Mouse (Mus musculus): ENCODE measurements around the gene Phlda1. TPM values are rescaled to one million over a fixed set of nuclear protein-coding genes. Genes with fewer than 3 reads are reported as not detected.

Phlda1 gene
- polyA plus RNA-seq, 1 experiment from 2014 or later, result 25.3 TPM

DNA sequence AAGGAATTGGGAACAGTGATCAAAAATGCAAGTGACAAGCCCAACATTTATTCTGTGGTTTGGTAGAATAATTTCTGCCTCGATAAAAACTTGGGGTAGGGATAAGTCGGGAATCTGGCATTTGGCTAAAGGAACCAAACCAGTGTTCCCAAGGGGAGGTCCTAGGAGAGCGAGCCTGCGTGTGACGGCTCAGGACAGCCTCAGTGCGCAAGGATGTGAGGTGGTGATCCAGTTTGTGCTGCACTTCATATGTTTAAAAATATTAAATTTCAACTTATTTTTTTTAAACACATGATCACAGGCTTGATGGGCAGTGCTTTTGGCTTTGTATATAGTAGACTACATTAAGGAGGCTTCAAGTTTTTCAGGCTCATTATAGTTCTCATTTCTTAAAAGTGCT, 6.2 kb upstream of the Phlda1 start:
- Histone ChIP-seq H3K4me1 (replicated peaks; ENCODE audit: control insufficient read depth, insufficient read depth, low read length) (peaks cover 3% of the 10 kb centered on the region; the same call in 1 of the 2 replicates), H3K27me3 (replicated peaks; ENCODE audit: control insufficient read depth, insufficient read depth, low read length) (no peaks in the 10 kb centered on the region), H3K9ac (replicated peaks; ENCODE audit: low read depth, low read length) (no peak overlapping the region), H3K27ac (ENCODE audit: low read length) (no peak overlapping the region), H3K36me3 (ENCODE audit: control insufficient read depth, insufficient read depth) (peaks cover 11% of the 10 kb centered on the region; the same call in 1 of the 2 replicates), H3K4me2 (ENCODE audit: low read length) (no peak overlapping the region), H3K4me3 (replicated peaks; ENCODE audit: low read length) (no peak overlapping the region), H3K9me3 (ENCODE audit: control insufficient read depth, low read length) (no peaks in the 10 kb centered on the region)
- no peak for ATAC-seq
- WGBS, result 70% methylated on average over 6 of the region's 6 CpGs

DNA sequence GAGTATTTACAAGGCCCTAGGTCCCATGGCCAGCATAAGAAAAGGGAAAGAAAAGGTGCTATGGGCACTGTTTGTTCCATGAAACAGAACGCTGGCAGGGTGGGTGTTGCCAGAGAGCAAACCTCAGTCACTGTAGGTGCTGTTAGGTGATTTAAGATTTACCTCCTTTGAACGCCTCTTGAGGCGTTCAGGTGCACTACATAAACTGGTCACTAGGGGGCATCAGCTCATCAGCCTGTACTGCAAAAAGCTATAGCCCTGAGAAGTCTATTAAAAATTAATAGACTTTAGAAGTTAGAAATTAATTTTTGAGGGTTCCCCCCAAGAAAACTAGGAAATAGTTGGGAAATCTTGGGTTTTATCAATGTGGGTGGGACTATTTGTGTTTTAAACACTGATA, 3.0 kb upstream of the Phlda1 start:
- Histone ChIP-seq H3K9ac (replicated peaks; ENCODE audit: low read depth, low read length) (no peak overlapping the region), H3K4me3 (replicated peaks; ENCODE audit: low read length) (no peak overlapping the region), H3K9me3 (ENCODE audit: control insufficient read depth, low read length) (no peaks in the 10 kb centered on the region), H3K27me3 (replicated peaks; ENCODE audit: control insufficient read depth, insufficient read depth, low read length) (no peaks in the 10 kb centered on the region), H3K27ac (ENCODE audit: low read length) (no peak overlapping the region), H3K4me2 (ENCODE audit: low read length) (no peak overlapping the region), H3K4me1 (replicated peaks; ENCODE audit: control insufficient read depth, insufficient read depth, low read length) (peaks cover 18% of the 10 kb centered on the region), H3K36me3 (ENCODE audit: control insufficient read depth, insufficient read depth) (0 out of 2 replicates have a peak, but pooled peaks cover 3% of the 10 kb centered on the region)
- WGBS, result 2% methylated on average over 3 of the region's 3 CpGs
- no peak for ATAC-seq

DNA sequence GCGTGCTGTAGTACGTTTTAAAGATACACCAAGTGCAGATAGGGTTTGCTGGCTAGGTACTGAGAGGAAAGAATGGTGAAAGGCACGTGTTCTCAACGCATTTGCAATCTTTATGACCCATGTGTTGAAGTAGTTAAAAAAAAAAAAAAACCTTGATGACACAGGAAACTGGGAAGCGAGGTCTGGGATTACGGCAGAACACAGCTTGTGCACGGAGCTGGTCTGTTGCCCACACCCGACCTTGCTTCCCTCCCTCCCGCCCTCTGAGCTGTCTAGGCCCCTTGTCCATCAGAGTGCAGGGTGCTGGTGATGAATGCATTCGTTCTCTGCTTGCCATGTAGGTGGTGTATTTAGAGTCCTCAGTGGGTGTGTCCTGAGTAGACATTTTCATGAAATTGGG, 2.4 kb upstream of the Phlda1 start:
- no peaks in the 10 kb centered on the region for H3K36me3 ChIP-seq (ENCODE audit: control insufficient read depth, insufficient read depth)
- 55% methylated on average over 10 of the region's 10 CpGs for WGBS

DNA sequence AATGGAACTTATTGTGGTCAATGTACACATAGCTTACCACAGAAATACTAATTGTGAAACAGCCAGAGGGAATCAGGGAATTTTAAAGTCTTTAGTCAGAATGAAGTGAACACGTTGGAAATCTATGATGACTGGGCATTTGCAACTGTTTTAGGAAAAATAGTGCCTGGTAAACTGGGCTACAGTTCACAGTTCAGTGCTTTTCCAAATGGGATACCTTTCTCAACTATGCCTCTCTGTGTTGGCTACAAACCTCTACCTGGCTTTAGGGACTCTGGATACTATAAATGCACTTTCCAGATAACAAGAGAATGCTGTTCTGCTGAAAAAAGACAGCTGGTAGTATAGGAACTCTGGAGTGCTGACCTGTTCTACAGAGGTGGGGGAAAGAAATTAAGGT, 1.5 kb upstream of the Phlda1 start:
- Histone ChIP-seq H3K4me2 (ENCODE audit: low read length) (no peak overlapping the region), H3K4me1 (replicated peaks; ENCODE audit: control insufficient read depth, insufficient read depth, low read length) (peaks cover 27% of the 10 kb centered on the region), H3K9ac (replicated peaks; ENCODE audit: low read depth, low read length) (no peak overlapping the region), H3K4me3 (replicated peaks; ENCODE audit: low read length) (no peak overlapping the region), H3K9me3 (ENCODE audit: control insufficient read depth, low read length) (no peaks in the 10 kb centered on the region), H3K27ac (ENCODE audit: low read length) (no peak overlapping the region), H3K27me3 (replicated peaks; ENCODE audit: control insufficient read depth, insufficient read depth, low read length) (no peaks in the 10 kb centered on the region), H3K36me3 (ENCODE audit: control insufficient read depth, insufficient read depth) (no peaks in the 10 kb centered on the region)
- no peak for ATAC-seq
- 71% methylated on average over 1 of the region's 1 CpGs for WGBS

More for the DNA sequence above, 2.4 kb upstream of the Phlda1 start:
- no peak for ATAC-seq
- H3K9me3 ChIP-seq (ENCODE audit: control insufficient read depth, low read length), result no peaks in the 10 kb centered on the region
- H3K27me3 ChIP-seq (replicated peaks; ENCODE audit: control insufficient read depth, insufficient read depth, low read length), result no peaks in the 10 kb centered on the region
- no peak overlapping the region for H3K9ac ChIP-seq (replicated peaks; ENCODE audit: low read depth, low read length)
- no peak overlapping the region for H3K4me3 ChIP-seq (replicated peaks; ENCODE audit: low read length)
- no peak overlapping the region for H3K4me2 ChIP-seq (ENCODE audit: low read length)
- H3K27ac ChIP-seq (ENCODE audit: low read length), result no peak overlapping the region
- peaks cover 20% of the 10 kb centered on the region for H3K4me1 ChIP-seq (replicated peaks; ENCODE audit: control insufficient read depth, insufficient read depth, low read length)

DNA sequence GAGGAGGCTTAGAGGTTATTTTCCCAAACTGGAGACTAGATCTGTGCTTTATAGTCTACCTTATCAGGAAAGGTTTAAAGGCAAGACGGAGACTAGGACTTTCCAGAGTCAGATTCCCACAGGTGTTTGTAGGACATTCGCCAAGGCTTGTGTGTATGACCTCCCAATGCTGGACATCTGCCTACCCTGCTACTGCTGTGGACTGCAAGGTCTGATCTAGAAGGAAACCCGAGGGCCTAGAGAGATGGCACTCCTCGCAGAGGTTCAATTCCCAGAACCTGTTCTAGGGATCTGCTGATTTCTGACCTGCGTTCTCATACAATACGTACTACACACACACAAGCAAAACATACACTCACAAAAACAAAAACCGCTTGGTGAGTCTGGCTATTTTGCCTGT, 680 bp upstream of the Phlda1 start:
- 55% methylated on average over 7 of the region's 7 CpGs for WGBS
- no peaks in the 10 kb centered on the region for H3K27me3 ChIP-seq (replicated peaks; ENCODE audit: control insufficient read depth, insufficient read depth, low read length)
- H3K4me2 ChIP-seq (ENCODE audit: low read length), result peak overlapping the region; percentile 96
- H3K4me3 ChIP-seq (replicated peaks; ENCODE audit: low read length), result no peak overlapping the region
- no peaks in the 10 kb centered on the region for H3K36me3 ChIP-seq (ENCODE audit: control insufficient read depth, insufficient read depth)
- no peak overlapping the region for H3K27ac ChIP-seq (ENCODE audit: low read length)
- H3K4me1 ChIP-seq (replicated peaks; ENCODE audit: control insufficient read depth, insufficient read depth, low read length), result peaks cover 28% of the 10 kb centered on the region
- no peaks in the 10 kb centered on the region for H3K9me3 ChIP-seq (ENCODE audit: control insufficient read depth, low read length)
- ATAC-seq, result no peak
- H3K9ac ChIP-seq (replicated peaks; ENCODE audit: low read depth, low read length), result peak overlapping the region; percentile 89

DNA sequence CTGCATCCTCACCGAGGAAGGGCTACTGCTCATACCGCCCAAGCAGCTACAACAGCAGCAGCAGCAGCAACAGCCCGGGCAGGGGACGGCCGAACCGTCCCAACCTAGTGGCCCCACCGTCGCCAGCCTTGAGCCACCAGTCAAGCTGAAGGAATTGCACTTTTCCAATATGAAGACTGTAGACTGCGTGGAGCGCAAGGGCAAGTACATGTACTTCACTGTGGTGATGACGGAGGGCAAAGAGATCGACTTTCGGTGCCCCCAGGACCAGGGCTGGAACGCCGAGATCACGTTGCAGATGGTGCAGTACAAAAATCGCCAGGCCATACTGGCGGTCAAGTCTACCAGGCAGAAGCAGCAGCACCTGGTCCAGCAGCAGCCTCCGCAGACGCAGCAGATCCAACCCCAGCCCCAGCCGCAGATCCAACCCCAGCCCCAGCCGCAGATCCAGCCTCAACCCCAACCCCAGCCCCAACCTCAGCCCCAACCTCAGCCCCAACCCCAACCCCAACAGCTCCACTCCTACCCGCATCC, 907 bp downstream of the Phlda1 start:
- 0% methylated on average over 23 of the region's 23 CpGs for WGBS
- Histone ChIP-seq H3K4me1 (replicated peaks; ENCODE audit: control insufficient read depth, insufficient read depth, low read length) (peaks cover 28% of the 10 kb centered on the region), H3K4me2 (ENCODE audit: low read length) (peak overlapping the region; percentile 96), H3K9ac (replicated peaks; ENCODE audit: low read depth, low read length) (peak overlapping the region; percentile 89), H3K27ac (ENCODE audit: low read length) (peak overlapping the region; percentile 92), H3K27me3 (replicated peaks; ENCODE audit: control insufficient read depth, insufficient read depth, low read length) (no peaks in the 10 kb centered on the region), H3K36me3 (ENCODE audit: control insufficient read depth, insufficient read depth) (no peaks in the 10 kb centered on the region), H3K4me3 (replicated peaks; ENCODE audit: low read length) (peak overlapping the region; percentile 85), H3K9me3 (ENCODE audit: control insufficient read depth, low read length) (no peaks in the 10 kb centered on the region)
- no peak for ATAC-seq

DNA sequence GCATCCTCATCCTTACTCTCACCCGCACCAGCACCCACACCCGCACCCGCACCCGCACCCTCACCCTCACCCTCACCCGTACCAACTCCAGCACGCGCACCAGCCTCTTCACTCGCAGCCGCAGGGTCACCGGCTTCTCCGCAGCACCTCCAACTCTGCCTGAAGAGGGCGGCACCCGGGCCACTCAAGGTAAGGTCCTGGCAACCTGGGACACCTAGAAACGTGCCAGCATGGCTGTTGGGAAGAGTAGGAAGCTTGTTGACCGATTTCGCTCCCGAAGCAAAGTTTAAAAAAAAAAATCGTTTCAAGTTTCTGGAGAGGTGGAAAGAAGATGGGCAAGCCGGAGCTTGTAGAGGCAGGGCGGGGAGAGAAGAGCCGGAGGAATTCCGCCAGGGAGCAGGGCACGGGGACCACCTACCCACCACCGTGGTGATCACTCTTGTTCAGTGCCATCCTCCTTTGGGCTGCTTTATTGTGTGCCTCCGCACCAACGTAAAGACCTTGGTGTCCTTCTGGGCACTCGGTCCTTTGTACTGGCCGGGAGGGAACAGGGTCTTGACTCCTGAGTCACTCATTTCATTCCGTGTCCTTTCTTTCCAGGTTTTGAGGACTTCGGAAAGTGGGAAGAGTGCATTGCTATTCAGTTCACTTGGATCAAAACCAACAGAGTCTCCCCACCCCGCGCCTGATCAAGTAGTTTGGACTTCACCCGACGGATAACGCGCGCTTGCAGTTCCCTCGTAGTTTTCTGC, 1.6 kb downstream of the Phlda1 start:
- peak; percentile 18 for ATAC-seq
- no peaks in the 10 kb centered on the region for H3K9me3 ChIP-seq (ENCODE audit: control insufficient read depth, low read length)
- WGBS, result under 1% methylated on average over 38 of the region's 38 CpGs

DNA sequence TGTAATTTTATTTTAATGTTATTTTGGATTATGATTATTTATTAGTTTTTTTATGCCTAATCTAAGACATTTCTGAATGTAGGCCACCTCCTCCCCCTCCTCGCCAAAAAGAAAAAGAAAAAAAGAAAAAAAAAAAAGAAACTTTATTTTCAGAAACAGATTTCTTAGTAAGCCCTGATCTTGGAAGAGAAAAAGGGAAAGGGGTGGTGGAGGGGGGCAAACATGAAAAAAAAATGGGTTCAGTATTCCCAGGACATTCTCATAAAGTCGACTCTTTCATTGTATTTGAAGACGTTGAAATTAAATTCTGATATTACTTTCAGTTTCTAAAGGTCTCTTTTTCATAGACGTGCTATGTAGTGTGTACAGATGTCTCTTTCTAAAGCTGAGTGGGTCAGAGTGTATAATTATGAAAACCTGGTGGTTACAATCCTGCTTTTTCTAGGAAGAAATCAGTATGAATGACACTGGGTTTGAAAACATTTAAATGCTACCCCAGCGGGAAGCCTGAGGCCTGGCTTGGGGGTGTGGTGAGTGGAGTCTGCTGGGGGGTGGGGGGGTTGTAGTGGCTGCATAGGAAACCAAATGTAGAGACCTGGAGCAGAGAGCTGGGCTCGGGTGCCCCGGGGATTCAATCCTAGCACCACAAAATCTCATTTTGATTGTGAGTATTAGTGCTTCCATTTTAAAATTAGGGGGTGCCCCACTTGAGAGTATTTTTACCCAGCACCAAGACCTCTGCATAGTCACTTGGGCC, 2.4 kb downstream of the Phlda1 start:
- Histone ChIP-seq H3K9me3 (ENCODE audit: control insufficient read depth, low read length) (no peaks in the 10 kb centered on the region), H3K4me3 (replicated peaks; ENCODE audit: low read length) (peak overlapping the region; percentile 85), H3K4me2 (ENCODE audit: low read length) (peak overlapping the region; percentile 96), H3K4me1 (replicated peaks; ENCODE audit: control insufficient read depth, insufficient read depth, low read length) (peaks cover 24% of the 10 kb centered on the region), H3K9ac (replicated peaks; ENCODE audit: low read depth, low read length) (peak overlapping the region; percentile 35; the same call in 1 of the 2 replicates), H3K27me3 (replicated peaks; ENCODE audit: control insufficient read depth, insufficient read depth, low read length) (no peaks in the 10 kb centered on the region), H3K36me3 (ENCODE audit: control insufficient read depth, insufficient read depth) (no peaks in the 10 kb centered on the region), H3K27ac (ENCODE audit: low read length) (0 out of 2 replicates have a peak overlapping the region, but pooled peaks have one; percentile 23)
- ATAC-seq, result no peak
- 8% methylated on average over 7 of the region's 7 CpGs for WGBS

More for the DNA sequence above, 1.6 kb downstream of the Phlda1 start:
- Histone ChIP-seq H3K27me3 (replicated peaks; ENCODE audit: control insufficient read depth, insufficient read depth, low read length) (no peaks in the 10 kb centered on the region), H3K9ac (replicated peaks; ENCODE audit: low read depth, low read length) (peak overlapping the region; percentile 89), H3K4me3 (replicated peaks; ENCODE audit: low read length) (peak overlapping the region; percentile 85), H3K4me1 (replicated peaks; ENCODE audit: control insufficient read depth, insufficient read depth, low read length) (peaks cover 28% of the 10 kb centered on the region), H3K36me3 (ENCODE audit: control insufficient read depth, insufficient read depth) (no peaks in the 10 kb centered on the region), H3K4me2 (ENCODE audit: low read length) (peak overlapping the region; percentile 96), H3K27ac (ENCODE audit: low read length) (peak overlapping the region; percentile 92)

DNA sequence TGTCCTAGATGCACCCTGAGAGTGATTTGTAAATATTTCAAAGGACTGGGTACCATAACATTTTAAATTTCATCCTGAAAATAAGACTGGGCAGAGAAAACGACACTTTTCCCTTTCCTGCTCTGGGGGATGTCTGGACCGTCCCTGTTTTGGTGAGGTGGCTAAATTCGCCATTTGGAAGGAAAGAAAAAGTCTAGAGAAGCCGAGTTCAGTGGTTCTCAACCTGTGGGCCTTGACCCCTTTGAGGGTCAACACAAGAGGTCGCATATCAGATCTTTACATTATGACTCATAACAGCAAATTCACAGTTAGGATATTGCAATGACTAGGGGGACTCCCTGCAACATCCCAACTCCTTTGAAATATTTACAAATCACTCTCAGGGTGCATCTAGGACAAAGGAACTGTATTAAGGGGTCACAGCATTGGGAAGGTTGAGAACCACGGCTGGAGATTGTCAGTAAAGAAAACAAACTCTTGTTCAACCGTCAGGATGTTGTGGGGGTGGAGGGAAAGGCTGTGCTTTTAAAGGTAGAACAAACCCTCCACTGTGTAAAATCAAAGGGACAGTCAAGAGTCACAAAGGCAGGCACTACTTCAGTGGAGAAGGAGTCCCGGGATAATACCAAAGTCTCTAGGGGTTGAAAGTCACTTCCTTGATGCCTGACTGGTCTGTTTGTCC, 3.2 kb downstream of the Phlda1 start:
- Histone ChIP-seq H3K36me3 (ENCODE audit: control insufficient read depth, insufficient read depth) (no peaks in the 10 kb centered on the region), H3K9ac (replicated peaks; ENCODE audit: low read depth, low read length) (peak overlapping the region; percentile 35; the same call in 1 of the 2 replicates), H3K4me3 (replicated peaks; ENCODE audit: low read length) (peak overlapping the region; percentile 34), H3K27ac (ENCODE audit: low read length) (0 out of 2 replicates have a peak overlapping the region, but pooled peaks have one; percentile 23), H3K4me2 (ENCODE audit: low read length) (peak overlapping the region; percentile 47), H3K4me1 (replicated peaks; ENCODE audit: control insufficient read depth, insufficient read depth, low read length) (peaks cover 24% of the 10 kb centered on the region), H3K9me3 (ENCODE audit: control insufficient read depth, low read length) (no peaks in the 10 kb centered on the region), H3K27me3 (replicated peaks; ENCODE audit: control insufficient read depth, insufficient read depth, low read length) (no peaks in the 10 kb centered on the region)
- WGBS, result 40% methylated on average over 8 of the region's 8 CpGs
- ATAC-seq, result no peak
